Mouse (Mus musculus): ENCODE results near the gene Cdh13. TPM values are rescaled to one million over a fixed set of nuclear protein-coding genes. Genes with fewer than 3 reads are reported as not detected.

Cdh13 gene
- polyA plus RNA-seq, 1 experiment from 2014 or later, result 1.5 TPM

GRCm38 (mm10) chr8:119358836-119359235 lies 1075.3 kb downstream of the Cdh13 start:
- no peak overlapping the region for H3K9ac ChIP-seq
- 30% methylated on average over 14 of the region's 14 CpGs for WGBS (ENCODE audit: insufficient replicate concordance)

GRCm38 (mm10) chr8:119360686-119361295 lies 1077.3 kb downstream of the Cdh13 start:
- WGBS (ENCODE audit: insufficient replicate concordance), result 54% methylated on average over 8 of the region's 8 CpGs
- Histone ChIP-seq H3K9me3 (replicated peaks) (no peaks in the 10 kb centered on the region), H3K27ac (no peak overlapping the region), H3K27me3 (replicated peaks) (peaks cover 4% of the 10 kb centered on the region; the same call in 1 of the 2 replicates), H3K4me3 (no peak overlapping the region), H3K4me2 (no peak overlapping the region), H3K36me3 (no peaks in the 10 kb centered on the region), H3K4me1 (no peaks in the 10 kb centered on the region), H3K9ac (no peak overlapping the region)
- ATAC-seq, result no peak

More at GRCm38 (mm10) chr8:119358836-119359235, 1075.3 kb downstream of the Cdh13 start:
- Histone ChIP-seq H3K36me3 (no peaks in the 10 kb centered on the region), H3K4me3 (no peak overlapping the region), H3K4me2 (no peak overlapping the region), H3K4me1 (peaks cover 8% of the 10 kb centered on the region), H3K9me3 (replicated peaks) (no peaks in the 10 kb centered on the region), H3K27me3 (replicated peaks) (peaks cover 4% of the 10 kb centered on the region; the same call in 1 of the 2 replicates), H3K27ac (no peak overlapping the region)
- peak; percentile 43; the same call in 1 of the 2 replicates for ATAC-seq

Measured in liver, embryonic 12.5 days (tissue).